Mouse (Mus musculus) heart, embryonic 14.5 days (tissue): Measurements from ENCODE around the gene Mettl24. TPM values are rescaled to one million over a fixed set of nuclear protein-coding genes. Genes with fewer than 3 reads are reported as not detected.

Experiments used
- ATAC-seq: fragments of 200-750 bp; cut with Nextera tagmentation; 2 replicates; pipeline ENCODE4 v1.8.0; 2017; ENCODE audit warnings: low read depth, moderate TSS enrichment; ENCODE audit not compliant: insufficient number of reproducible peaks, insufficient read depth, low FRiP score
- H3K27ac ChIP-seq, 2 experiments: fragments of 200-500 bp in 1 of 2; fragments of 300-500 bp in 1 of 2; sonication (generic) in 1 of 2; replicated peaks in 1 of 2; 2 replicates each; pipeline ENCODE4 v1.5.1; 2012 to 2014; ENCODE audit warnings: low read depth in 2 of 2, low read length in 2 of 2, control low read depth in 1 of 2, mild to moderate bottlenecking in 1 of 2, mixed read lengths in 1 of 2; ENCODE audit not compliant: control insufficient read depth in 1 of 2, insufficient read depth in 1 of 2
- H3K27me3 ChIP-seq: fragments of 300-500 bp; sonication (generic); 2 replicates; pipeline ENCODE4 v1.6.1; 2014; ENCODE audit warnings: mild to moderate bottlenecking, low read length, control low read depth; ENCODE audit not compliant: control insufficient read depth, insufficient read depth
- H3K36me3 ChIP-seq: fragments of 300-500 bp; sonication (generic); 2 replicates; pipeline ENCODE4 v1.6.1; 2014; ENCODE audit warnings: mild to moderate bottlenecking, control low read depth, low read length, mixed read lengths; ENCODE audit not compliant: control insufficient read depth, insufficient read depth
- H3K4me1 ChIP-seq, 2 experiments: fragments of 200-500 bp in 1 of 2; fragments of 300-500 bp in 1 of 2; sonication (generic) in 1 of 2; 2 replicates each; pipeline ENCODE4 v1.6.1; 2012 to 2014; ENCODE audit warnings: low read length in 2 of 2, control low read depth in 1 of 2, mixed read lengths in 1 of 2; ENCODE audit not compliant: control insufficient read depth in 2 of 2, insufficient read depth in 2 of 2
- H3K4me2 ChIP-seq: fragments of 300-500 bp; sonication (generic); 2 replicates; pipeline ENCODE4 v1.6.1; 2014; ENCODE audit warnings: mild to moderate bottlenecking, low read length
- H3K4me3 ChIP-seq, 2 experiments: fragments of 200-500 bp in 1 of 2; fragments of 300-500 bp in 1 of 2; sonication (generic) in 1 of 2; 2 replicates each; pipeline ENCODE4 v1.5.1; 2012 to 2014; ENCODE audit warnings: low read length in 2 of 2, mild to moderate bottlenecking in 2 of 2, control low read depth in 1 of 2, low read depth in 1 of 2, moderate library complexity in 1 of 2; ENCODE audit not compliant: control insufficient read depth in 1 of 2, insufficient read depth in 1 of 2
- H3K9ac ChIP-seq: fragments of 300-500 bp; sonication (generic); 2 replicates; pipeline ENCODE4 v1.6.1; 2014; ENCODE audit warnings: mild to moderate bottlenecking, low read length
- H3K9me3 ChIP-seq: fragments of 300-500 bp; sonication (generic); 2 replicates; pipeline ENCODE4 v1.6.1; 2016; ENCODE audit warnings: low read length, control low read depth; ENCODE audit not compliant: control insufficient read depth
- WGBS: fragments of 180-500 bp; shearing (Covaris S2); extraction: QIAGEN DNeasy Blood & Tissue Kit; methylation state at CpG from one replicate; pipeline ENCODE4 v1.1.7; 2014; 5-methylcytosine and 5-hydroxymethylcytosine counted together
- polyA plus RNA-seq: library from polyadenylated mRNA; unstranded; fragments of >200 nt; fragmentation: Nextera tagmentation; extraction: Ambion mirVana; gene quantifications from 2 replicates; pipeline ENCODE4 v1.2.1, GENCODE M21; 2014

Gene Mettl24
- polyA plus RNA-seq, 1 experiment from 2014 or later: 3.6 TPM

- no peak overlapping the region for H3K4me2 ChIP-seq
- WGBS: 62% methylated on average over 4 of the region's 4 CpGs
- no peak overlapping the region for H3K4me3 ChIP-seq
- H3K9ac ChIP-seq: no peak overlapping the region
- no peak for ATAC-seq
- H3K36me3 ChIP-seq: no peaks in the 10 kb centered on the region
- no peaks in the 10 kb centered on the region for H3K9me3 ChIP-seq
- no peak overlapping the region for H3K27ac ChIP-seq
- peaks cover 3 to 4% of the 10 kb centered on the region in 2 experiments; a peak in 2 of 4 replicates for H3K4me1 ChIP-seq
- H3K27me3 ChIP-seq: no peaks in the 10 kb centered on the region
Measured at GRCm38 (mm10) chr10:40725066-40725465, 42.0 kb downstream of the Mettl24 start.

GRCm38 (mm10) chr10:40725471-40725870 is 42.4 kb downstream of the Mettl24 start:
- H3K27me3 ChIP-seq: no peaks in the 10 kb centered on the region
- H3K4me1 ChIP-seq: peaks cover 3 to 4% of the 10 kb centered on the region in 2 experiments; a peak in 2 of 4 replicates
- no peaks in the 10 kb centered on the region for H3K9me3 ChIP-seq
- WGBS: 87% methylated on average over 4 of the region's 4 CpGs
- no peak overlapping the region for H3K9ac ChIP-seq
- no peak overlapping the region for H3K27ac ChIP-seq
- H3K36me3 ChIP-seq: no peaks in the 10 kb centered on the region
- no peak overlapping the region for H3K4me3 ChIP-seq
- no peak for ATAC-seq
- H3K4me2 ChIP-seq: no peak overlapping the region

- Histone ChIP-seq H3K36me3 (no peaks in the 10 kb centered on the region), H3K4me3 (no peak overlapping the region), H3K9ac (no peak overlapping the region), H3K4me1 (peaks cover 3 to 4% of the 10 kb centered on the region in 2 experiments; a peak in 2 of 4 replicates), H3K4me2 (no peak overlapping the region), H3K9me3 (no peaks in the 10 kb centered on the region), H3K27me3 (no peaks in the 10 kb centered on the region), H3K27ac (no peak overlapping the region)
- WGBS: 66% methylated on average over 11 of the region's 11 CpGs
- no peak for ATAC-seq
Measured at GRCm38 (mm10) chr10:40726288-40726902, 43.3 kb downstream of the Mettl24 start.

GRCm38 (mm10) chr10:40726989-40727388 is 43.9 kb downstream of the Mettl24 start:
- Histone ChIP-seq H3K9me3 (no peaks in the 10 kb centered on the region), H3K36me3 (no peaks in the 10 kb centered on the region), H3K27ac (no peak overlapping the region), H3K4me3 (no peak overlapping the region), H3K4me1 (peaks cover 3 to 4% of the 10 kb centered on the region in 2 experiments; a peak in 2 of 4 replicates), H3K4me2 (no peak overlapping the region), H3K9ac (no peak overlapping the region), H3K27me3 (no peaks in the 10 kb centered on the region)
- no peak for ATAC-seq
- 62% methylated on average over 5 of the region's 5 CpGs for WGBS

- Histone ChIP-seq H3K9ac (no peak overlapping the region), H3K4me1 (peaks cover under 1 to 2% of the 10 kb centered on the region in 2 experiments; a peak in 2 of 4 replicates), H3K4me2 (no peak overlapping the region), H3K9me3 (no peaks in the 10 kb centered on the region), H3K27ac (no peak overlapping the region), H3K27me3 (no peaks in the 10 kb centered on the region), H3K4me3 (no peak overlapping the region), H3K36me3 (no peaks in the 10 kb centered on the region)
- 75% methylated on average over 5 of the region's 5 CpGs for WGBS
- ATAC-seq: no peak
Measured at GRCm38 (mm10) chr10:40730200-40730599, 47.1 kb downstream of the Mettl24 start.

- no peaks in the 10 kb centered on the region for H3K27me3 ChIP-seq
- H3K4me2 ChIP-seq: no peak overlapping the region
- no peak overlapping the region for H3K4me3 ChIP-seq
- H3K36me3 ChIP-seq: no peaks in the 10 kb centered on the region
- H3K9ac ChIP-seq: no peak overlapping the region
- no peak for ATAC-seq
- 69% methylated on average over 3 of the region's 3 CpGs for WGBS
- no peak overlapping the region for H3K27ac ChIP-seq
- H3K9me3 ChIP-seq: no peaks in the 10 kb centered on the region
- H3K4me1 ChIP-seq: peaks cover 8 to 18% of the 10 kb centered on the region in 2 experiments
Measured at GRCm38 (mm10) chr10:40733291-40733690, 50.2 kb downstream of the Mettl24 start.

- Histone ChIP-seq H3K4me2 (no peak overlapping the region), H3K27ac (no peak overlapping the region), H3K9ac (no peak overlapping the region), H3K4me3 (no peak overlapping the region), H3K27me3 (no peaks in the 10 kb centered on the region), H3K9me3 (no peaks in the 10 kb centered on the region), H3K36me3 (no peaks in the 10 kb centered on the region), H3K4me1 (peaks cover 14 to 21% of the 10 kb centered on the region in 2 experiments)
- ATAC-seq: no peak
- 59% methylated on average over 6 of the region's 6 CpGs for WGBS
Measured at GRCm38 (mm10) chr10:40736172-40736571, 53.1 kb downstream of the Mettl24 start.
